Mouse (Mus musculus): Measurements from ENCODE around the gene Kpna3. TPM values are rescaled to one million over a fixed set of nuclear protein-coding genes. Genes with fewer than 3 reads are reported as not detected.

The Kpna3 gene
- polyA plus RNA-seq, 1 experiment from 2014 or later, result 18.9 TPM

DNA sequence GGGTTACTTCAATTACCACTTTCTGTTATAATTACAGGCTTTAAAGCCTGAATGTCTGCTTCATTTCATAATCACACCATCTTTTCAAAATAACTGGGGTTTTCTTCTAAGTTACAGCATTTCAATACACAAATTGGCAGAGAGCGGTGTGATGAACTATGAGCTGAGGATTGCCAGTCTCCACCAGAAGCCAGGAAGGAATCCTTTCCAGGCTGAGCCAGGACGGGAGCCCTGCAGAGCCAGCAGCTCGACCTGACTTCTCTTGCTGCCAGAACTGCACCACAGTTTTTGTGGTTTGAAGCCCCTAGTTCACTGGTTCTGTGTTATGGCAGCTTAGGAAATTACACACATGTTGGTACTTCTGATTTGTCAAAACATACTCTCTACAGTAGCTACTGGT is 75.0 kb downstream of the Kpna3 start:
- no peak for ATAC-seq
- Histone ChIP-seq H3K4me3 (ENCODE audit: low read depth, low read length) (no peak overlapping the region), H3K4me1 (replicated peaks; ENCODE audit: control insufficient read depth, insufficient read depth, low read length) (no peaks in the 10 kb centered on the region), H3K27ac (ENCODE audit: low read depth, low read length) (no peak overlapping the region), H3K36me3 (ENCODE audit: control insufficient read depth, insufficient read depth) (peaks cover 9% of the 10 kb centered on the region), H3K27me3 (replicated peaks; ENCODE audit: control insufficient read depth, insufficient read depth, low read length) (no peaks in the 10 kb centered on the region), H3K9me3 (ENCODE audit: control insufficient read depth) (no peaks in the 10 kb centered on the region), H3K9ac (ENCODE audit: low read depth, low read length) (no peak overlapping the region), H3K4me2 (replicated peaks; ENCODE audit: low read depth) (no peak overlapping the region)
- no peak for TF ChIP-seq CTCF (IDR thresholded peaks at IDR 0.05; ENCODE audit: low read depth)
- 89% methylated on average over 3 of the region's 3 CpGs for WGBS

DNA sequence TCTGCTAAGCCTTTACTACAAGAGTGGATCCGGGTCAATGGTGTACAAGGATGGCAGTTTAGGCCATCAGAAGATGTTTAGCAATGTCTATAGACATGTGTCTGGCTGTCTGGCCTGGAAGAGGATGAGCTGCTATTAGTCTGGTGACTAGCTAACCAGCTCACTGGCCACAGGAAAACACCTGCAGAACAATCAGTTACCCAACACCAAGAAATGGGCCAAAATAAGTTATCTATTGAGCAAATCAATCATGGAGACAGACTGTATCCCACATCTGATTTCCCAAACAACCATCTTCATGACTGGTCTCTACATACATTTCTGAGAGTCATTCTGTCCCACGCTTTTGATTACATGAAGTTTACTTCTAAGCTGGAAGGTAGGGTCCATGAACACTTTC is 75.9 kb downstream of the Kpna3 start:
- Histone ChIP-seq H3K4me3 (ENCODE audit: low read depth, low read length) (no peak overlapping the region), H3K4me2 (replicated peaks; ENCODE audit: low read depth) (no peak overlapping the region), H3K27me3 (replicated peaks; ENCODE audit: control insufficient read depth, insufficient read depth, low read length) (no peaks in the 10 kb centered on the region), H3K27ac (ENCODE audit: low read depth, low read length) (no peak overlapping the region), H3K9ac (ENCODE audit: low read depth, low read length) (no peak overlapping the region), H3K4me1 (replicated peaks; ENCODE audit: control insufficient read depth, insufficient read depth, low read length) (no peaks in the 10 kb centered on the region), H3K36me3 (ENCODE audit: control insufficient read depth, insufficient read depth) (peaks cover 6% of the 10 kb centered on the region), H3K9me3 (ENCODE audit: control insufficient read depth) (no peaks in the 10 kb centered on the region)
- WGBS, result 92% methylated on average over 2 of the region's 2 CpGs
- ATAC-seq, result no peak
- TF ChIP-seq CTCF (IDR thresholded peaks at IDR 0.05; ENCODE audit: low read depth), result no peak

DNA sequence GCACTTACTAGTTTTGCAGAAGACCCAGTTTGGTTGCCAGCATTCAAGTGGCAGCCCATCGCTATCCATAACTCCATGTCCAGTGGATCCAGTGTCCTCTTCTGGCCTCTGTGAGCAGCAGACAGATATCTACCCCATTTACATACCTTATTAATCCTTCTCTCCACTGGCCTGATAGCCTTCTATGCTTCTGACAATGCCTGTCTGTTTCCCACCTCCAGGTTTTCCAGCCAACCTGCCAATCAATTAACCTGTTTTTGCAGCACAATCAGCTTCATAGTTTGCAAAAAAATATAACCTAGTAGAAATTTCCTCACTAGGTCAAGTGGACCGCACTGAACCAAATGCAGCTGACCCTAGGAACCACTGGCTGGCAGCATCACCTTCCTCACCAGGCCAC is 77.4 kb downstream of the Kpna3 start:
- ATAC-seq, result no peak
- no peaks in the 10 kb centered on the region for H3K27me3 ChIP-seq (replicated peaks; ENCODE audit: control insufficient read depth, insufficient read depth, low read length)
- WGBS, result 91% methylated on average over 2 of the region's 2 CpGs

DNA sequence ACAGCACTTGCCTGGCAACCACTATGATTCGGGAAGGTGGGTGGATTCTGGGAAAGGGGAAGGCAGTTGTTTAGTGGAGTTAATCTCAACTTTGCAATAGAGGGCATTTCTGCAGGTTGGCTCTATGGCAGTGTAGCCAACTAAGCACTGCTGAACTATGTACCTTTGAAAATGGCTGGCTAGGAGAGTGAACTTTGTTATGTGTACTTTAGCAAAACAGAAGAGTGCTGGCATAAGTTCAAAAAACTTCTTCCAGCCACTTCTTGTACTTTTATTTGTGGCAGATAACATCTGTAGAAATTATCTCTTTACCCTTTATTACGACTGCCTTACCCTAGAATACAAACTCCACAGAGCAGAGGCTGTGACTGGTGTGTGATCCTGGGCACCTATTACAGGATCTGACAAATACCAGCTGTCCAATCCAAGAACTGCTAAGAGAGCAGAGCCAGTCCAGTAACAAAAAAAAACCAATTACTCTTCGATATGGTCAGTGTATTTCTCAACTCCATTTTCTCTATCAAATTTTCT is 78.6 kb downstream of the Kpna3 start:
- peak overlapping the region; percentile 66 for H3K4me2 ChIP-seq (replicated peaks; ENCODE audit: low read depth)
- no peaks in the 10 kb centered on the region for H3K9me3 ChIP-seq (ENCODE audit: control insufficient read depth)
- no peaks in the 10 kb centered on the region for H3K27me3 ChIP-seq (replicated peaks; ENCODE audit: control insufficient read depth, insufficient read depth, low read length)
- H3K4me1 ChIP-seq (replicated peaks; ENCODE audit: control insufficient read depth, insufficient read depth, low read length), result no peaks in the 10 kb centered on the region
- peak overlapping the region; percentile 44; the same call in 1 of the 2 replicates for H3K4me3 ChIP-seq (ENCODE audit: low read depth, low read length)
- ATAC-seq, result peak; percentile 72
- no peak for TF ChIP-seq CTCF (IDR thresholded peaks at IDR 0.05; ENCODE audit: low read depth)
- no peak overlapping the region for H3K9ac ChIP-seq (ENCODE audit: low read depth, low read length)
- WGBS, result 23% methylated on average over 3 of the region's 3 CpGs
- no peaks in the 10 kb centered on the region; the same call in 1 of the 2 replicates for H3K36me3 ChIP-seq (ENCODE audit: control insufficient read depth, insufficient read depth)
- peak overlapping the region; percentile 58 for H3K27ac ChIP-seq (ENCODE audit: low read depth, low read length)

More for the DNA sequence above, 77.4 kb downstream of the Kpna3 start:
- TF ChIP-seq CTCF (IDR thresholded peaks at IDR 0.05; ENCODE audit: low read depth), result no peak
- Histone ChIP-seq H3K4me1 (replicated peaks; ENCODE audit: control insufficient read depth, insufficient read depth, low read length) (no peaks in the 10 kb centered on the region), H3K4me2 (replicated peaks; ENCODE audit: low read depth) (no peak overlapping the region), H3K36me3 (ENCODE audit: control insufficient read depth, insufficient read depth) (peaks cover 3% of the 10 kb centered on the region), H3K9me3 (ENCODE audit: control insufficient read depth) (no peaks in the 10 kb centered on the region), H3K4me3 (ENCODE audit: low read depth, low read length) (no peak overlapping the region), H3K9ac (ENCODE audit: low read depth, low read length) (no peak overlapping the region), H3K27ac (ENCODE audit: low read depth, low read length) (no peak overlapping the region)

DNA sequence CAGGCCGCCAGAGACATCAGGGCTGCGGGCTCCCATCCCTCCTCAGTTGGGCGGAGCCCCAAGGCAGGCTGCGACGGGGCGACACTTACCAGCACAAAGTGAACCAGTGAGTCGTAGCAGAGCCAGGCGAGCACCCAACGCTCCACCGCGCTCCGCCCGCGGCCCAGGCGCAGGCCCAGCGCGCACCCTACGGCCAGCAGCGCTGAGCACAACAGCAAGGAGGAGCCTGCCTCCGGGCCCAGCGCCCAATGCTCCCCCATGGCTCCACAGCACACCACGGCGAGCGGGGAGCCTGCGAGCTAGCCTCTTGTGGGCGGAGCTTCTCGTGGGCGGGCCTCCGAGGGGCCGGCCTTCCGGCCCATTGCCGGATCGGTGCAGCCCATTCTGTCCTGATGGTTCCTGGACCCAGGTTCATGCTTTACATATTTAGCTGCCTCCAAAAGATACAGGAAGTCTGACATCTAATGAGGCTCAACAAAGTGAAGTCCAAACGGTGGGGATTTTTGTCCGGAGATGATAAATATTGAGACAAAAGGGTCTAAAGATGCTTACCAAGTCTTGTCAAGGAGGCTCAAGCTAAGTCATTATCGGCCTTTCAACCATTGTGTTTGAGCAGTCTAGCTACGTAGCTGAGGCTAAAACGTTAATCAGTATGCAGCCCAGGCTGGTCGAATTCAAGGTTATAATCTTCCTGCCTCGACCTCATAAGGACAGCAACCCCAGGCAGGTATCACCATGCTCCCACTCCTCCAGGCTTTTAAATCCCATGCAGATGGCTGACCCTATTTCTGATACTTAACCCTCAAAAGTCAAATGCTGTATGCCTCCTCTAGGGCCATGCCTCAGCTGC is 79.3 kb downstream of the Kpna3 start, which contains the start of gene Ebpl:
TSS of gene Ebpl (minus strand) at position 309 of the 850 bp plus-strand sequence.
- H3K9ac ChIP-seq (ENCODE audit: low read depth, low read length), result peak within 1 kb of the TSS; percentile 64
- TF ChIP-seq CTCF (IDR thresholded peaks at IDR 0.05; ENCODE audit: low read depth), result peak; percentile 51
- H3K9me3 ChIP-seq (ENCODE audit: control insufficient read depth), result no peaks in the 10 kb centered on the region
- under 1% methylated on average over 40 of the region's 40 CpGs for WGBS
- no peaks in the 10 kb centered on the region for H3K27me3 ChIP-seq (replicated peaks; ENCODE audit: control insufficient read depth, insufficient read depth, low read length)
- peak within 1 kb of the TSS; percentile 71 for H3K27ac ChIP-seq (ENCODE audit: low read depth, low read length)
- H3K4me3 ChIP-seq (ENCODE audit: low read depth, low read length), result peak within 1 kb of the TSS; percentile 44
- ATAC-seq, result peak; percentile 87
- H3K4me2 ChIP-seq (replicated peaks; ENCODE audit: low read depth), result peak within 1 kb of the TSS; percentile 66
- H3K36me3 ChIP-seq (ENCODE audit: control insufficient read depth, insufficient read depth), result no peaks in the 10 kb centered on the region; the same call in 1 of the 2 replicates
- no peaks in the 10 kb centered on the region for H3K4me1 ChIP-seq (replicated peaks; ENCODE audit: control insufficient read depth, insufficient read depth, low read length)

Data from intestine, postnatal 0 days (tissue).